Mouse (Mus musculus): ENCODE measurements around the gene Gsx2.

DNA sequence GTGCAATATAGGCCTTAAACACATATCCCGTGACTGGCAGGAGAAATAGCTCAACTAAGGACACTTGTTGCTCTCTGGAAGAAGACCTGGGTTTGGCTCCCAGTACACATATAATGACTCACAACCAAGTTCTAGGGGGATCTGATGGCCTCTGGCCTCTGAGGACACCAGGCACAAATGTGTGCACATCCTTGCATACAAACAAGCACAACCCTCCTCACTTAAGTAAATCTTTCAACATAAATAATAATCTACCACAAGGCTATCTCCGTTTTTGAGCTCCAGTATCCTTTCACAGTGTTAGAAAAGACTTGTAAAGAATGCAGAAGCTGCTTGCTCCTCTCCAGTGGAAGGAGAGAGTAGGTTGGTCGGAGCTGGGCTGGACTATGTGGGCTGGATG is 1.7 kb upstream of the Gsx2 start:
- TF ChIP-seq POLR2A (IDR thresholded peaks at IDR 0.05; ENCODE audit: insufficient read length, low read depth) (no peak), MAX (IDR thresholded peaks at IDR 0.05; ENCODE audit: low read depth) (no peak), MYOD1 (IDR thresholded peaks at IDR 0.05; ENCODE audit: control insufficient read depth in 1 of 3, insufficient read length in 2 of 3, low read depth in 2 of 3) (no peak), MYOG (IDR thresholded peaks at IDR 0.05; ENCODE audit: control insufficient read depth in 1 of 3, insufficient read depth in 1 of 3, insufficient read length in 2 of 3, low read depth in 2 of 3) (no peak), TCF12 (IDR thresholded peaks at IDR 0.05; ENCODE audit: insufficient read depth, poor library complexity, severe bottlenecking) (no peak)

Measured in myocyte (in vitro differentiated cells).